Mouse (Mus musculus) kidney, postnatal 14 days (tissue): ENCODE results near the gene Ehd1.
A peak's percentile ranks its signal among the peaks of the same experiment; 100 is the strongest.

Experiments used
- DNase-seq: peaks from one replicate; pipeline ENCODE4 v3.0.0; 2022; ENCODE audit warnings: mixed read lengths

Gene Ehd1

DNA sequence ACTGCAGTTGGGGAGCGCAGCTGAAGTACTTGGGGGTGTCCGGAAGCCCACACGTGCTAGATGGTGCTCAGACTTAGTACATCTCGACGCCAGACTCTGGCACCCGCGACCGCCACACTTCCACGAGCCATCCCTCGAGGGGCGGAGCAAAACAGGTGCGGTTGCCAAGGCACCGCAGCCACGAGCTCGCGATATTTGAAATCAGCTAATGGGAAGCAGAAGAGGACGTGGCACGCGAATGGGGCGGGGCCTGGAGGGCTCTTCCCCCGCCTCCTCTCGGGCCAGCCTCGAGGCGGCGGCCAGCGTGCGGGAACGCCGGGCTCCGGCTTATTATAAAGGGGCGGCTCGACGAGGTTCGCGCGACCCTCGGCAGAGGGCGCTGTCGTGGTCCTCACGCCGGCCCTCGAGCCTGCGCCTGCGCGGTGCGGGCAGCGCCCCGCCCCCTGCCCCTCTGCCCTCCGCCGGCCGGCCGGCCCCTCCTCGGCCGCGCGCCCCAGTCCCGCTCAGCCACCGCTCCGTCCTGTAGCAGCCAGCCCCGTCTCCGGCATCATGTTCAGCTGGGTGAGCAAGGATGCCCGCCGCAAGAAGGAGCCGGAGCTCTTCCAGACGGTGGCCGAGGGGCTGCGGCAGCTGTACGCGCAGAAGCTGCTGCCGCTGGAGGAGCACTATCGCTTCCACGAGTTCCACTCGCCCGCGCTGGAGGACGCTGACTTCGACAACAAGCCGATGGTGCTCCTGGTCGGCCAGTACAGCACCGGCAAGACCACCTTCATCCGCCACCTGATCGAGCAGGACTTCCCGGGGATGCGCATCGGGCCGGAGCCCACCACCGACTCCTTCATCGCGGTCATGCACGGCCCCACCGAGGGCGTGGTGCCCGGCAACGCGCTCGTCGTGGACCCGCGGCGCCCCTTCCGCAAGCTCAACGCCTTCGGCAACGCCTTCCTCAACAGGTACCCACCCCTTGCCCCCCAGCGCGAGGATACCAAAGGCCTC lies at the start of gene Ehd1:
Ehd1 (plus strand) TSS at position 300 of the 996 bp plus-strand sequence.
- DNase-seq = peak; percentile 99

DNA sequence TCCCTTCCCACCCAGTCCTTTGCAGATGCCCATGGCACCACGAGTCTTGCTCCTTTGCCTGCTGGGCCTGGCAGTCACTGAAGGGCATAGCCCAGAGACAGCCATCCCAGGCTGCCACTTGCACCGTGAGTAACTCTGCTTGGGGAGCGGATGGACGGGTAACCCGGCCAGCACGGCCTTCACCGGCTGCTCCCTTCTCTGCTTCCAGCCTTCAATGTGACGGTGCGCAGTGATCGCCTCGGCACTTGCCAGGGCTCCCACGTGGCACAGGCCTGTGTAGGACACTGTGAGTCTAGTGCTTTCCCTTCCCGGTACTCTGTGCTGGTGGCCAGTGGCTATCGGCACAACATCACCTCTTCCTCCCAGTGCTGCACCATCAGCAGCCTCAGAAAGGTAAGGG lies 49.8 kb upstream of the Ehd1 start:
- no peak for DNase-seq

DNA sequence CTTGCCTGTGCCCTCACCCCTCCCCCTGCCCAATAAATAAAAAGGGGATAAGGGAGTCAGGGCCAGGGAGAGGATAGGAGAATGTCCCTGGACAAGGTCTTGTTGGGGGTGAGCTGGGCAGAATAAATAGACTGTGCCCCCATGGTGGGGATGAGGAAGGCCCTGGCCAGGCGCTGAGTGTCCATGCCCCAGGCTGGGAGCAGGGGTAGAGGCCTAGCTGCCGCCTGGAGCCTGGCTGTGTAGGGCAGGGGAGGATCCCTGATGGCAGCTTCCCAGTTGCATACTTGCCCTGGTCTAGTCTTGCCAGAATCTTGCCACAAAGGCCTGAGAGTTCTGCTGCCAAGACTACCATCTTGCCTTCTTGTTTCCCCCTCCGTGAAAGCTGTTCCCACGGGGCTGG lies 48.7 kb upstream of the Ehd1 start:
- DNase-seq = no peak

DNA sequence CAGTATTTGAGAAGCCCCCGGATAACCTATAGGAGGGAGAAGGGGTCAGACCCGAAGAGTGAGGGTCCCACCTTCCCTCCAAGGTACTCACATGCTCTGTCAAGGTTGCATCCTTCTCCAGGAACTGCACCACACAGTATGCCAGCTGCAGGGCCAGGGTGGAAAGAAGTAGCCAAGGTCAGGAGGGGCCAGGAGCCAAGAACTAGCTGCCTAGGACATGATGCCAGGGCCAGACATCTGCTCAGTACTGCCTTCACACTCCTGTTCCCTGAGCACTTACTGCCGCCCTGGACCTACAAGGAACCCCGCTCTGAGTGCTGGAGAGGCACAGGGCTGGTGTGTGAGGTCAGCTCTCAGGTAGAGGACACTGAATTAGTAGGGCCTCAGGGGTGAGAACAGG lies 46.1 kb upstream of the Ehd1 start:
- DNase-seq = no peak

DNA sequence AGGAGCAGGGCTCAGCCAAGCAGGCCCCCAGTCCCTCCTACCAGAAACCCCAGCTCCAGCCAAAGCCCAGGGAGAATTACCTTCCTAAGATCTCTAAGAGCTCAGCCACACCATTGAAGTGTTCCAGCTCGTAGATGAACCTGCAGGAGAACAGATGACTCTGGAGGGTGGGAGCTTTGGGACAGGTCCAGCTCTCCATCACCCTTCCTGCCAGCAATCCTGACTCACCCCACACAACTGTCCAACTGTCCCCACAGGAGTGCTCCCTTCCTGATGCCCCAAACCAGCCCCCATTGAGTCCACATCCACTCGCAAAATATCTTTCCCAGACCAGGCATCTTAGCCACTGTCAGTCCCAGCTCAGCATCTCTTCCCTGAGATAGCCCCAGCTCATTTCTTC lies 45.5 kb upstream of the Ehd1 start:
- DNase-seq = no peak

DNA sequence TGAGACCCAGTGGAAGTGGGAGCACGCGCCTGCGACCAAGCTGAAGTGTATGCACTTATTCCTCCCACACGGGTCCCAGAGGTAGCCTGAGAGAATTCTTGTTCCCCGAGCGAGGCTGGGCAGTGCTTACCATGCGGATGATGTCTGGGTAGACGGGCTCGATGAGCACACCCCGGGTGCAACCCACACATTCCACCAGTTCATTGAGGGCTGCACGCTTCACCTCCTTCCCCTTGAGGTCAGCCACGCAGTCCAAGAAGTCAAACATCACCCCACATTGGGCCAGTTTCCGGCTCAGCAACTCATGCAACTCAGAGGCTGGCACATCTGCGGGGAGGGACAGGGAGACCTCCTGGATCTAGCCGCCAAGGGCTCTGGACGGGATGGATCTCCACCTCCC lies 42.9 kb upstream of the Ehd1 start:
- DNase-seq = peak; percentile 29

DNA sequence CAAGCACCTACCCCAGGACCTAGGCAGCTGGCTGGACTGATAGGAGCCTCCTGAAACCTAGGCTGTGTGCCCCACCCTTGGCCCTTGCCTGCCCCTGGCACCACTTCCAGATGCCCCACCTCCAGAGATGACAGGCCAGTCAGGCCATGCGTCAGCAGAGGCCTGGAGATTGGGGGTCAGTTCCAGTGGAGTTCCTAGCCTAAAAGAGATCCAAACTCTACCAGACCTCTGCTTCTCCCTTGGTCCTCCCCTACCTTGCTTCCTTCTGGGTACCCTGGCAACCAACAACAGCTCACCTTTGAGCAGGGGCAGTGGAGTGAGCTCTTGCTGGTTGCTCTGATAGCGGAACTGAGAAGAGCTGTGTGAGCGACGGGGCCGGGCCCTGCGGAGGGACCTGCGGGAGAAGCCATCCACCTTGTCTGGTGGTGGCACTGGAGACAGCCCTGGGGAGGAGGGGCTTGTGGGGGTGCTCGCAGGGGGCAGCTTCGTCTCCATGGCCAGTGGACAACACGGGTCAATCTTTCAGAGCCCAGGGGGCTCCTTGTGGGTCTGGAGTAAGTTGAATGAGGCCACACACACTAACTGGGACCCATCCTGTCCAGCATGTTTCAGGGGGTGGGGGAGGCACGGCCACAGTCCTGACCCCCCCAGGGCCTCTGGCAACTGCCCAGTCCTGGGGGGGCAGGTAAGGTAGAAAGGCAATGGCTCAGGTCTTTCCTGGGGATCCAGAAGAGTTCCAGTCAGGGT lies 42.0 kb upstream of the Ehd1 start:
- DNase-seq = no peak

DNA sequence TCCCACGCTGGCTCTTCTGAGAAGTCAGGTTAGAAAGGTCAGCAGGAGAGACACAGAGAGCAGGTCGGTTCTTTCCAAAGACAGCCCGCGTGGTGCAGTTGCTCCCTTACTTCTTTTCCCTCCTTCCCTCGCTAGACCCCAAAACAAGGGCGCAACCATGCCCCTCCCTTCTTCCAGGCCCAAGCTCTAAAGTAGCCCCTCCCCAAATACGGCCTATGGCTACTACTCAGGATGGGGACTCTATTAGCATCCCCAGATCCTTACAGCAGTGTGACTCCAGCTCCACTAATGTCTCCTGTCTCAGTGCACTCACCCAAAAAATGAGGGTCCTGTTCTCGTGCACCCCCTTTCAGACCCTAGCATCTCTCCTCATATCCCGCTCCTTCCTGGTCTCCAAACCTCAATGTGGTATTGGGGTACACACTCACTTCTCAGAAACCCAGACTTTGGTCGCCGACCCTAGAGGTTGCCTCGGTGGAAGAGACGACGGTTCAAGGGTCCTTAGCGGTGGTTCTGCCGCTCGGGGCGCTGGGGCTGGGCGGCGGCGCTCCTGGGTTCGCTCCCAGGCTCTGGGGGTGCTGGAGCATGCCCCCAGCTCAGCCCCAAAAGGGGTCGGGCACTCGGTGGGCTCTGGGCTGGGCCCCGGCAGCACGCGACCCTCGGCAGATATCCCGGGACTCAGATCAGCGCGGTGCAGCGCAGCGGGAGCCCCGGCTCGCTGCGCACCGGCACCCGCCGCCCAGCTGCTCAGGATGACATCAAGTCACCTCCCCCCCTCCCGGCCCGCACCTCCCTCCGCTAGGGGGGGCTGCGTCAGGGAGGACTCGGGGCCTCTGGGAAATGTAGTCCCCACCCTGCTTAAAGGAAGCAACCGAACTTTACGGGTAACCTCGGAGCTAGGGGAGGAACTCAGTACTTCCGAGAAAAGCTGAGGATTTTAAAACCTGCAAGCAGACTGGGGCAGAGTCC lies 41.2 kb upstream of the Ehd1 start, which contains the start of gene Ppp2r5b:
Ppp2r5b (minus strand) TSS at position 789 of the 969 bp plus-strand sequence.
- peak; percentile 96 for DNase-seq

DNA sequence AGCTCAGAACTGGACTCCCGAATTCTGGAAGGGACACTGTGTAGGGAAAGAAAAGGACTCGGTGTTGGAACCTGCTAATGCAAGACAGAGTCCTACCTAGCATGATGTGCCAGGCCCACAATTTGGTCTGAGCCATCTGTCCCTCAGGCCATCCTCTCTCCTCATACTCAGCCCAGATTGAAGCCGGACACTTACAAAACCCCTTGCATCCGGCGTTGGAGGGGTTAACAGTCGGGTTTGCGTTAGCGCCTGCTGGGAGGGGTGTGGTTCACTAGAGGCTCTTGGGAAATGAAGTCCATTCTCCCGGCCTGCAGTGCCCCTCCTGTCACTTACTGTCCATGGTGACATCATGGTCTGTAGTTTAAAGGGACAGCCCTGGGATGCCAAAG lies 40.5 kb upstream of the Ehd1 start:
- DNase-seq = peak; percentile 94

DNA sequence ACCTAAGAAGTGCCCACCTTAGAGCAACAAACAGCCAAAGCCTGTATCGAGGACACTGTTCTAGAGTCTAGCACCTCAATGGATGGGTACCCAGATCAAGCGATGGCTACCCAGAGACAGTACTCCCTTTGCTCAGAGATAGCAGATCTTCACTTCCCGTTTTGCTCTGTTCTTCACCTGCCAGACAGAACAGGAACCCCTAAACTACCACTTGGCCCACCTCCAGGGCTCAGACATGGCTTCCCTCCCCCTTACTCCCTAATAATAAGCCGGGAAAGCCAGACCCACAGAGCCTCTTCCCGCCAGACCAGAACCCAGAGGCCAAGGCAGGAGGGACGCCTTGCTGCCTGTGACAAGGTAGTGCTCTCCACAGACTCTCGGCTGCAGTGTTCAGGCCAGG lies 39.7 kb upstream of the Ehd1 start:
- DNase-seq = no peak

DNA sequence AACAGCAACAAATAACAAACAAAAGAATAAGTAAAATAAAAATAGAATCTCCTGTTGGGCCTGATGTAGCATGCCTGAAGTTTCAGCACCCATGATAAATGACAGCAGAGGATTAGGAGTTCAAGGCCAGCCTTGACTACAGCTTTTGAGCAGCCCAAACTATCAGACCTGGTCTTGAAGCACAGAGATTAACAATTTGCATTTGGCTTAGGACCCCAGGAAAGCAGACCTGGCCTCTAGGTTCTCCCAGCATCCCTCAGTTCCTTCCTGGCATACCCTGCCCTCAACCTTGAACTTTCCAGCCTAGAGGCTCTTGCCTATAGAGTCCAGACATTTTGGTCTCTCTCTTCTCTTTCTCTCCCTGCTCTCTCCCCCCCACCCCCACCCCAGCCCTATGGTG lies 37.8 kb upstream of the Ehd1 start:
- no peak for DNase-seq

DNA sequence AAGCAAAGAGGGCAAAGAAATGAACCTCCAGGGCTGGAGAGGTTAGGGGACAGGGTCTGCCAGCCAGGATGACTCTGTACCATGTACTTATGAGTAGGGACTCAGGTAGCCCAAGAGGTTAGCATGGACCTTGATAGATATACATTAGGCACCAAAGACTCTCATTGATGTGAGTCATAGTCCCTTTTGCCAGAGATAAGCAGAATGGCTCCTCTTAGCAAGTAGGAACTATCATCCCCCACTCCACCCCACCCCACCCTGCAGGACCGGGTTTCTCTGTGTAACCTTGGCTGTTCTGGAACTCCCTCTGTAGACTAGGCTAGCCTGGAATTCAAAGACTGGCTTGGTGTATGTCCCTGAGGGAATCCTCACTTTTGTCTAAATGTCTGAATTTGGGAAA lies 36.4 kb upstream of the Ehd1 start:
- no peak for DNase-seq

DNA sequence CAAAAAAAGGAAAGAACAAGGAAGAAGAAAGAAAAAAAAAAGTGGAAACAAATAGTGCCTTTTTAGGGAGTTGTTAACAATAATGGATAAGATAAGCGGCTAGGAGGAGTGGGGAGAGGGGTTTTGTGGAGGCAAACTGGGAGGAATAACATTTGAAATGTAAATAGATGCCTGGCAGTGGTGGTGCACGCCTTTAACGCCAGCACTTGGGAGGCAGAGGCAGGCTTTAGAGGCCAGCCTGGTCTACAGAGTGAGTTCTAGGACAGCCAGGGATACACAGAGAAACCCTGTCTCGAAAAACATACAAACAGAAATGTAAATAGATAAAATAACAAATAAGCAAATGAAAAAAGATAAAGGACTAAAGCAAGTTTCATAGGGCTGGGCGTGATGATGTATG lies 35.8 kb upstream of the Ehd1 start:
- no peak for DNase-seq

DNA sequence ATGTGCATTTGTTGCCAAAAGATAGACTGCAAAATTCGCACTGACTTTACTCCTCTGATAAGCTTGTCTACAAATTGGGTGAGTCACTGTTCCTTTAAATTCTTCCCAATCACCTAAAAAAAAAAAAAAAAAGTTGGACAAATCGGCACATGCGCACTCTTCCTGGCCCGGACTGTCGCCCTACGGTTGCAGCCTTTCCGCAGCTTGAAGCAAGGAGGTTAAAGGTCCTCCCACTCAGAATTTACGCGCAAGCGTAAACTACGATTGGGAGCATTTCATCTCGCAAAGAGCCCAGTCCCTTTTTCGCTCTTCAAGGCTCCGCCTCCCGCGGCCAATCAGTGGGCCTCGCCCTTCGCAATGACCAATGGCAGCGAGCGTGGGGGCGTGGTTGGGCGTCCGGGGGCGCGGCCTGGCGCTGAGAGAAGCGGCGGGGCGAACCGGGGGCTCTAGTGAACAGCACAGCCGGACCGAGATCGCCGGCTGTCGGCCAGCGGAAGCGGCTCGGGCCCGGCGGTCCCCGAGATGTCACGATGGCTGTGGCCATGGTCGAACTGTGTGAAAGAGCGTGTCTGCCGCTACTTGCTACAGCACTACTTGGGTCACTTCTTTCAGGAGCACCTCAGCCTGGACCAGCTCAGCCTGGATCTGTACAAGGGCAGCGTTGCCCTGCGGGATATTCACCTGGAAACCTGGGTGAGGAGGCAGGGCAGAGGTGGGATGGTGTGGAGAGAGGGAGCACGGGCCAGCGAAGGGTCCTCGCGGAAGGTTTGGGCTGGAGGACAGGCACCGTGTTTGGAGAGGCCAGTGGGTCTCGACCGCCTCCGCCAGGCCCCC lies 35.0 kb upstream of the Ehd1 start, which contains the start of gene Atg2a:
Atg2a (plus strand) TSS at position 395 of the 834 bp plus-strand sequence.
- DNase-seq = peak; percentile 99

DNA sequence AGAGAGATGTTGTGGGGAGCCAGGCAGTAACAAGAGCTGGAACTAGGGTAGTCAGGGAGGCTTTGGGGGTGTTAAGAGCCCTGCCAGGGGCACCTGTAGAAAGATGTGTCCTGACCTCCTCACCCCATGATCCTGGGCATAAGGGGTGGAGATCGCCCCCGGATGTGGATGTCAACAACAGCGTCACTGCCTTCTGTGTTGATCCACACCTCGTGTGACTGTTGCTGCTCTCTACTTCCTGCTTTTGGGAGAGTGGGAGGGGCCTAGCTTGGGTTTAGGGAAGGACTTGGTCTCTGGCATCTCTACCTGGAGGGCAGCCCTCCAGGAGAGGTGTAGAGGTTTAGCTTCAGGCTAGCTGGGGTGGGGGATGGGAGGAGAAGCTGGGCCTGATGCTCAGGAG lies 34.2 kb upstream of the Ehd1 start:
- DNase-seq = peak; percentile 64

DNA sequence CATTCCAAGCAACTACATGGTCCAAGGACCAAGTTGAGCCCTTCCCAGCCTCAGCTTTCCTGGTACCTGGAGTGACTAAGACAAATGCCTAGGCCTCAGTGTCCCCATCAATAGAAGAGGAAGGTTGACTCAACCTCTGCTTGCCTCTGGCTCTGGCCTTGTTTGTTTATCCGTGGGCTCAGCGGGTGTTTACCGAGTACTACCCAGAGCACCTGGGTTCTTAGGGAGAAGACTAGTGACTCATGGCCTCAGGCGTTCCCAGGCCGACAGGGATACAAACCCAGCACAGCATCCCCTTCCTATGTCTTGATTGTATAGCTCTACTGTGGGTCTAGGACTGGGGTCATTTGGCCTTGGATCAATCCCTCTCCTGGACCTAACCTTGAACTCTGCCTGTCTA lies 33.3 kb upstream of the Ehd1 start:
- DNase-seq = no peak

DNA sequence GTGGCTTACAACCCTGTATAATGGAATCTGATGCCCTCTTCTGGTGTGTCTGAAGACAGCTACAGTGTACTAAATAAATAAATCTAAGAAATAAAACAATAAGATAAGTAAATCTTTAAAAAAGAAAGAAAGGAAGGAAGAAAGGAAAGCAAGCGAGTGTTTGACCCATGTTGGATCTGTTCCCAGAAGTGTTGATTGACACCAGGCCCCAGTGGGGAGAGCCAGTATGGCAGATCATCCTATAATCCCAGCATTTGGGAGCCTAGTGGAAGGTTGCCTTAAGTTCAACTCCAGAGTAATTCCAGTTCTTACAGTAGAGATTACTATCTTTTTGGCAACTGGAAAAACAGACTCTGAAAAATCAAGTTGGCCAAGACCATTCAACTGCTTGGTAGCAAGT lies 30.7 kb upstream of the Ehd1 start:
- no peak for DNase-seq

DNA sequence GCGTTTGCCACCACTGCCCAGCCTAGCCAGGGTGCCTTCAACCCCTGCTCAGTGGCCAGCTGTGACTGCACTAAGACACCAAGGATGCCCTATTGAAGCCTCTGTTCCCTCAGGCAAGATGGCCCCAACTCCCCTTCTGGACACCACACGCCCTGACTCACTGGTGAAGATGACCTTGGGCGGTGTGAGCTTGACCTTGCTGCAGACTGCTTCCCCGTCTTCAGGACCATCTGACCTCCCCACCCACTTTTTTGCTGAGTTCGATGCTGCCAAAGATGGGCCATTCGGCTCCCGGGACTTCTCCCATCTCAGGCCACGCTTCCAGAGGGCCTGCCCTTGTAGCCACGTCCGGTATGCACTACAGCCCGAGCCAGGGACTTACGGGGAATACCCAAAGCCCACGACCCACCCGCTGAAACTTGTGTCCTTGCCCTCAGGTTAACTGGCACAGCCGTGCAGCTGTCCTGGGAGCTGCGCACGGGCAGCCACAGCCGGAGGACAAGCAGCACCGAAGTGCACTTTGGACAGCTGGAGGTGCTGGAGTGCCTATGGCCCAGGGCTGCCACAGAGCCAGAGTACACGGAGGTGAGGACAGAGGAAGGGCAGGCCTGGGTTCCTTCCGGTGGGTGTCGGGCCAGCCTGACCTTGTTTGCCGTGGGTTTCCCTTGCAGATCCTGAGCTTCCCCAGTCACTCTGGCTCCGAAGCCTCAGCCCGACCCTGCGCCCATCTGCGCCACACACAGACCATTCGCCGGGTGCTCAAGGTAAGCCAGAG lies 28.8 kb upstream of the Ehd1 start:
- DNase-seq = no peak

DNA sequence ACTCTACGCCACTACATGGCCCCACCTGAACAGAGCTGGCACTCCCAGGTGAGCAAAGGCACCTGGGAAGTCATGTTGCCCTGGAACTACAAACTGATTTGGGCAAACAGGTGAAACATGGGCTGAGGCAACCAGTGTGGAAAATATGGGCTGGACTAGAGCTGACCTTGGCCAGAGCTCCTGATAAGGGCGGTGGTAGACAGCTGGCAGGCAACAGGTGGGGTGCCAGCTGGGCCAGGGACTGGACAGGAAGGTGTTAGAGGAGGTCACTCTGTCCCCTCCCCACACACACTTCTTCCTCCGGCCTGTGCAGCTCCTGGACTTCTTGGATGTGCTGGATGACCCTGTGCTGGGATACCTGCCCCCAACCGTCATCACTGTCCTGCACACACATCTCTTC lies 23.5 kb upstream of the Ehd1 start:
- no peak for DNase-seq

DNA sequence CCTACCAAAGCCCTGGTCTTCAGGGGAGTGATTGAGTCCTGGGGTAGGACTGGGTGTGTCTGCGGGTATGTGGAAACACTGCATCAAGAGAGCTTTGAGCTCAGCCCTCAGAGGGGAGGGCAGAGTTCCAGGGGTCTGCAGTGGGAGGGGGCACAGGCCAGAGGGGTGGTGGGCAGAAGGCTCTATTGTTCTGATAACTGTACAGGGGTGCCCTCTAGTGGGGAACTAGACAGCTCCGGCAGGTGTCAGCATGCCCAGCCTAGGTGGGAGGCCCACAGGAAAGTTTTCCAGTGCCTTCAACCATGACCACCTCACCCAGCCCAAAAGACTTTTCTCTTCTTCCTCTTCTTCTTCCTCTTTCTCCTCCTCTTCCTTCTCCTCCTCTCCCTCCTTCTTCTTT lies 16.1 kb upstream of the Ehd1 start:
- DNase-seq = peak; percentile 49

DNA sequence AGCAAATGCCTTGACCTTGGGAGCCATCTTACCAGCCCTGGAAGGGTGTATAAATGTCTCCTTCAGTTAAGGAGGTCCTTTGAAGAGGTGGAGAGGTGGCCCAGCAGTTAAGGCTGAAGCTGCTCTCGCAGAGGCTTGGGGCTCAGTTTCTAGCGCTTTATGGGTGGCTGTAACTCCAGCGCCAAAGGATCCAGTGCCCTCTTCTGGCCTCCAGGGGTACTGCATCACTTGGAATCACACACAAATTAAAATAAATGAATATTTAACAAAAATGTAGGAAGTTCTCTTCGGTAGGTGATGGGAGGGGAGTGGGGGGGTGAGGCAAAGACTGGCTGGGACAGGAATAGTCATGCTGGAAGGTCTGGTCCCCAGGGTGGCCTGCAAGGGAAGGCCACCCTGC lies 15.6 kb upstream of the Ehd1 start:
- no peak for DNase-seq
